Mouse (Mus musculus): ENCODE results near the gene Kmt5c. TPM values are rescaled to one million over a fixed set of nuclear protein-coding genes. Genes with fewer than 3 reads are reported as not detected.
"Not testable (repeated sequence)": the region's sequence is repeated elsewhere in the genome, so short reads cannot be mapped to it uniquely, and the experiment has no call there.

Kmt5c gene
- polyA plus RNA-seq, 1 experiment from 2014 or later: 98.5 TPM

- WGBS: 7% methylated on average over 20 of the region's 20 CpGs
Measured at GRCm38 (mm10) chr7:4777851-4778637, 38.1 kb downstream of the Kmt5c start.

GRCm38 (mm10) chr7:4779921-4780320, 40.0 kb downstream of the Kmt5c start:
- ATAC-seq (ENCODE audit: low FRiP score, low read depth): no peak
- Histone ChIP-seq H3K27ac (no peak overlapping the region), H3K9ac (no peak overlapping the region), H3K9me3 (no peaks in the 10 kb centered on the region), H3K4me1 (peaks cover 14% of the 10 kb centered on the region), H3K4me3 (no peak overlapping the region), H3K4me2 (replicated peaks) (no peak overlapping the region), H3K36me3 (no peaks in the 10 kb centered on the region), H3K27me3 (replicated peaks) (peaks cover 54% of the 10 kb centered on the region)
- 50% methylated on average over 5 of the region's 5 CpGs for WGBS

More at GRCm38 (mm10) chr7:4777851-4778637, 38.1 kb downstream of the Kmt5c start:
- Histone ChIP-seq H3K27ac (no peak overlapping the region), H3K27me3 (replicated peaks) (peaks cover 61% of the 10 kb centered on the region), H3K36me3 (no peaks in the 10 kb centered on the region), H3K4me3 (peak overlapping the region; percentile 11; the same call in 1 of the 2 replicates), H3K9ac (peak overlapping the region; percentile 27; the same call in 1 of the 2 replicates), H3K9me3 (no peaks in the 10 kb centered on the region), H3K4me1 (peaks cover 14% of the 10 kb centered on the region), H3K4me2 (replicated peaks) (peak overlapping the region; percentile 57)
- peak; percentile 1; the same call in 1 of the 2 replicates for ATAC-seq (ENCODE audit: low FRiP score, low read depth)

GRCm38 (mm10) chr7:4782130-4782529, 42.2 kb downstream of the Kmt5c start:
- no peak overlapping the region for H3K9ac ChIP-seq
- peaks cover 32% of the 10 kb centered on the region for H3K27me3 ChIP-seq (replicated peaks)
- H3K27ac ChIP-seq: no peak overlapping the region
- 59% methylated on average over 3 of the region's 3 CpGs for WGBS
- no peak overlapping the region for H3K4me3 ChIP-seq
- ATAC-seq (ENCODE audit: low FRiP score, low read depth): no peak
- H3K4me1 ChIP-seq: peaks cover 9% of the 10 kb centered on the region
- no peaks in the 10 kb centered on the region for H3K9me3 ChIP-seq
- H3K4me2 ChIP-seq (replicated peaks): no peak overlapping the region
- no peaks in the 10 kb centered on the region for H3K36me3 ChIP-seq

DNA sequence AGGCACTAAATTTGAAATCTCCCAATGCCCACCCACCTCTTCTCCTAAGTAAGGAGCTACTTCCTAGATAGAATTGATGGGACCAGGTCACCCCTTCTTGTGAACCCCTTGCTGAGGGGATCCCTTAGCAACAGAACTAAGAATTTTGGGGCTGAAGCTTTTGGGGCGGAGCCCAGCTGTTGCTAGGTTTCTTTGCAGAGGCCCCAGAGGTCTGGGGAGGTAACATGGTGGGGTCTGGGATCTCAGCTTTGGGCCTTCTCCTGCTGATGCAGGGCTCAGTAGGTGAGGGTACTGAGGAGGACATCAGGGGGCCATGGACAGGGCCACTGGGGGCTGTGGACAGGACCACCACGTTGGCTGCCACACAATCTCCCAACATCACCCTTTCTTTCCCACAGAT, 42.8 kb downstream of the Kmt5c start, which contains the start of the genes Il11 and Tmem190:
Gene Il11, minus strand, starts transcription at position 101 of the 400 bp plus-strand sequence.
Gene Tmem190, plus strand, starts transcription at position 179 of the 400 bp plus-strand sequence.
- Histone ChIP-seq H3K27ac (no peak within 1 kb of the TSS), H3K27me3 (replicated peaks) (peaks cover 26% of the 10 kb centered on the region), H3K9ac (no peak within 1 kb of the TSS), H3K4me3 (no peak within 1 kb of the TSS), H3K36me3 (no peaks in the 10 kb centered on the region), H3K4me1 (peaks cover 3% of the 10 kb centered on the region), H3K9me3 (no peaks in the 10 kb centered on the region), H3K4me2 (replicated peaks) (no peak within 1 kb of the TSS)
- no peak for ATAC-seq (ENCODE audit: low FRiP score, low read depth)
- 82% methylated on average over 2 of the region's 2 CpGs for WGBS

DNA sequence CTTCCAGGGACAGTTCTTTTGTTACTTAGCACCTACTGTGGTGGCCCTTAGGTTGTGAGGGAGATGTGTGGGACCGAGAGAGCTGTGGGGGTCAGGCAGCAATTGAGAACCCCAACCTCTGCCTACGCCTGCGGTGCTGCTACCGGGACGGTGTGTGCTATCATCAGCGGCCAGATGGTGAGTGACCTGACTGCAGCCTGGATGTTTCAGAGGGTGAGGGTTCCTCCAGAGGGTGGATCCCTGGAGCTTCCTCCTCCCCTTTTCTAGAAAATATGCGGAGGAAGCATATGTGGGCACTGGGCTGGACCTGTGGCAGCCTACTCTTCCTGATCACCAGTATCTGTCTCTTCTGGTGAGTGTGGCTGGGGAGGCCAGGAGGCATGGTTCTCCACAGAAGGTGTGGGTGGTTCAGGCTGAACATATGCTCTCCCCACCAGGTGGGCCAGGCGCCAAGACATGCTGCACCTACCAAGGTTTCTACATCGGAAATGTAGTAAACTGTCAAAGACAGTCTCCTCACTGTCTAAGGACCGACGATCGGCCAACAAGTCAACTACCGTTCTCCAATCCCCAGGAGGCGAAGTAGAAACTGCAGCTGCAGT, 43.9 kb downstream of the Kmt5c start:
- H3K27ac ChIP-seq: no peak overlapping the region
- H3K36me3 ChIP-seq: no peaks in the 10 kb centered on the region
- H3K9me3 ChIP-seq: no peaks in the 10 kb centered on the region
- no peak overlapping the region for H3K4me3 ChIP-seq
- peaks cover 16% of the 10 kb centered on the region for H3K27me3 ChIP-seq (replicated peaks)
- H3K4me2 ChIP-seq (replicated peaks): no peak overlapping the region
- ATAC-seq (ENCODE audit: low FRiP score, low read depth): no peak
- H3K4me1 ChIP-seq: peaks cover 6% of the 10 kb centered on the region; the same call in 1 of the 2 replicates
- WGBS: 84% methylated on average over 14 of the region's 14 CpGs
- H3K9ac ChIP-seq: no peak overlapping the region

DNA sequence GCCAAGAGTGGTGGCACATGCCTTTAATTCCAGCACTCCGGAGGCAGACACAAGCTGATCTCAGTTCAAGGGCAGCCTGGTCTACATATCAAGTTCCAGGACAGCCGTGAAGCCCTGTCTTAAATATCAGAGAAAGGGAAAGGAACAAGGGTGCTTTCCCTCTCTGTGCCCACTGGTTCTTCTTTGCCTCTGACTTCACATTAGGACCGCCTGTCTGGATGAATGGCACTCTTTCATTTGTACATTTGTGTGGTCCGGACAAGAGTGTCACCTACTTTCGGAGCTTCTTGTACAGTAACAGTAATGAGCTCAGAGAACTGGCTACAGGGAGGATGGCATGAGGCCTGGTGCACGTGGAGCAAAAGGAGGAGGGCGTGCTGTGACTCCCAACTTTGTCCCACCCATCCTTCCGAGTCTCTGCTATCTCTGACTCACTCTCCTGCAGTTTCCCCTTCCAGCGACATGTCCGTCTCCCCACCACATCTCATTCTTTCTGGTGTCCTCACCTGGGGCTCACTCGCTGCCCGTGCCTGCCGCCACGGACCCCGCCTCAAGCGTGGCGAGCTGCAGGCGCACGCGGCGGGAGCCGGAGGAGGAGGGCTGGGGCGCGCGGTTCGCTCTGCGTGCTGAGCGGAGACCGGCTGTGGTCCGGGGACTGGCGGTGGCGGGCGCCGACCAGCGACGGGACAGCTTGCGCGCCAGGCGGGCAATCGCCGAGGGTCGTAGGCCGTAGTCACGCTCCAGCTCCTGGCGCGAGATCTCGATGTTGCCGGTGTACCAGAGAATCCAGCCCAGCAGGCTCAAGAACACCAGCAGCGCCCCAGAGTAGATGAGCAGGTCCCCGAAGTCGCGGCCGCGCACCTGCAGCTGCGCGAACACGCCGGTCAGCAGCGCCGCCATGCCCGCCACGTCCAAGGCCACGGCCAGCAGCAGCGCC, 48.9 kb downstream of the Kmt5c start:
- Histone ChIP-seq H3K4me2 (replicated peaks) (peak overlapping the region; percentile 89), H3K36me3 (peaks cover 1% of the 10 kb centered on the region; the same call in 1 of the 2 replicates), H3K4me1 (peaks cover 9% of the 10 kb centered on the region), H3K9ac (peak overlapping the region; percentile 72), H3K27ac (no peak overlapping the region), H3K27me3 (replicated peaks) (peaks cover 7% of the 10 kb centered on the region; the same call in 1 of the 2 replicates), H3K4me3 (peak overlapping the region; percentile 54), H3K9me3 (no peaks in the 10 kb centered on the region)
- peak; percentile 27 for ATAC-seq (ENCODE audit: low FRiP score, low read depth)
- WGBS: 2% methylated on average over 64 of the region's 64 CpGs

GRCm38 (mm10) chr7:4789436-4789935, 49.6 kb downstream of the Kmt5c start, which contains the start of gene Tmem238:
Gene Tmem238, minus strand, starts transcription at chr7:4789656.
- H3K4me3 ChIP-seq: peak within 1 kb of the TSS; percentile 54
- no peak; the same call in 1 of the 2 replicates for ATAC-seq (ENCODE audit: low FRiP score, low read depth)
- H3K4me2 ChIP-seq (replicated peaks): peak within 1 kb of the TSS; percentile 89
- peaks cover 9% of the 10 kb centered on the region for H3K36me3 ChIP-seq
- H3K9me3 ChIP-seq: no peaks in the 10 kb centered on the region
- 8% methylated on average over 40 of the region's 40 CpGs for WGBS
- peak within 1 kb of the TSS; percentile 72 for H3K9ac ChIP-seq
- peaks cover 16% of the 10 kb centered on the region for H3K4me1 ChIP-seq
- peaks cover 7% of the 10 kb centered on the region; the same call in 1 of the 2 replicates for H3K27me3 ChIP-seq (replicated peaks)
- H3K27ac ChIP-seq: no peak within 1 kb of the TSS

DNA sequence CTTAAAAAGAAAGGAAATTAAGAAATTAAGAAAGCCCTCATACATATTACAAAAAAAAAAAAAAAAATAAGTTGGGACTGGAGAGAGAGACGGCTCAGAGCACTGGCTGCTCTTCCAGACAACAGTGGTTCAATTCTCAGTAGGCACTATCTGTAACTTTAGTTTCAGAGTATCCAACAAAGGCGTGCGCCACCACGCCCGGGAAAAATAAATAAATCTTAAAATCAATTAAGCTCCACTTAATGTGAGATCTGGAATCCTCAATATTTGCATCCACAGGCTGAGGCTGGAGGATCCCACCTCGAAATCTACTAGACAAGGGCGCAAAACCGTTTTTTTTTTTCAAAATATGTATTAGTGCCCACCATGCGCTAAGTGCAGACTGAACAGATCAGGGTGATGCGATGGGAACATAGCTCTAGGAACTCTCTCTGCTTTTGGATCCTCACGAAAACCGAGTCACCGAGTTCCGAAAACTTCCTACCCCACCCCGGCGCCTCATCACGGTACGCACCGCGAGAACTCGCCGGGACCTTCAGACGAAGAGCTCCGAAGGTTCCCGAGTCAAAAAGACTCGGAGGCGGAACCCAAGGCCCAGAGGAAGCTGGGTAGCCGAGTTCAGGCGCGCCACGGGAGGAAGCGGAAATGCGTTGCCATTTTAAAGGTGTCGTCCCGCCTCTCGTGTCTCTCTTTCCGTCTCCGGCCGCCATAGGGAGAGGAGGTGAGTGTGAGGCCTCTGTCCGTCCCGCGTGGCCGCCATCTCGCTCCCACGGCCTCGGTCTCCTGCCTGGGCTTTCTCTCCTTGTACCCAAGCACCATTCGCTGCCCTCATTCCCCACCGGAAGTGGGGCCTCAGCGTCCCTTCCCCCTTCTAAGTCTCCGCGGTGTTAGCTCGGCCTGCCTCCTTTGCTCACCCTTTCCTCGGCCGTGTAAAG, 52.6 kb downstream of the Kmt5c start, which contains the start of gene Rpl28:
Gene Rpl28, plus strand, starts transcription at position 597 of the 935 bp plus-strand sequence.
- ATAC-seq (ENCODE audit: low FRiP score, low read depth): peak; percentile 88
- Histone ChIP-seq H3K4me2 (replicated peaks) (peak within 1 kb of the TSS; percentile 85), H3K36me3 (peaks cover 36% of the 10 kb centered on the region), H3K27ac (peak within 1 kb of the TSS; percentile 72), H3K9ac (peak within 1 kb of the TSS; percentile 97), H3K9me3 (no peaks in the 10 kb centered on the region), H3K4me3 (peak within 1 kb of the TSS; percentile 88), H3K27me3 (replicated peaks) (peaks cover 7% of the 10 kb centered on the region; the same call in 1 of the 2 replicates), H3K4me1 (peaks cover 20% of the 10 kb centered on the region)
- 2% methylated on average over 50 of the region's 54 CpGs for WGBS

DNA sequence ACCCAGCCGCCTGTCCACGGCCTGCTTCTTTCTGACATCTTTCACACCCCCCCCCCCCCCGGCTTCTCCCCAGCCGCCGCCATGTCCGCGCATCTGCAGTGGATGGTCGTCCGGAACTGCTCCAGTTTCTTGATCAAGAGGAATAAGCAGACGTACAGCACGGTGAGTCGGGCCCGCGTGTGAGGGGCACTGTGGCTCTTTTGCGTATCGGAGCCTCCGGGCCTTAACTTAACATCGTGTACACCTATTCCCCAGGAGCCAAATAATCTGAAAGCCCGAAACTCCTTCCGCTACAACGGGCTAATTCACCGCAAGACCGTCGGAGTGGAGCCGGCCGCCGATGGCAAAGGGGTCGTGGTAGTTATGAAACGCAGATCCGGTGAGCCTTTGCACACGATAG, 53.3 kb downstream of the Kmt5c start:
- peak; percentile 6 for ATAC-seq (ENCODE audit: low FRiP score, low read depth)
- peak overlapping the region; percentile 72; the same call in 1 of the 2 replicates for H3K27ac ChIP-seq
- H3K4me3 ChIP-seq: peak overlapping the region; percentile 88
- peak overlapping the region; percentile 85 for H3K4me2 ChIP-seq (replicated peaks)
- not testable (repeated sequence) for H3K9me3 ChIP-seq; H3K27me3 ChIP-seq (replicated peaks)
- H3K4me1 ChIP-seq: peaks cover 19% of the 10 kb centered on the region
- H3K9ac ChIP-seq: peak overlapping the region; percentile 97
- H3K36me3 ChIP-seq: peaks cover 38% of the 10 kb centered on the region
- WGBS: 1% methylated on average over 31 of the region's 31 CpGs

GRCm38 (mm10) chr7:4793674-4794073, 53.8 kb downstream of the Kmt5c start:
- Histone ChIP-seq H3K4me3 (peak overlapping the region; percentile 88), H3K27ac (no peak overlapping the region), H3K9me3 (no peaks in the 10 kb centered on the region), H3K4me2 (replicated peaks) (peak overlapping the region; percentile 85), H3K27me3 (replicated peaks) (peaks cover 7% of the 10 kb centered on the region; the same call in 1 of the 2 replicates), H3K4me1 (peaks cover 15% of the 10 kb centered on the region), H3K9ac (peak overlapping the region; percentile 97), H3K36me3 (peaks cover 38% of the 10 kb centered on the region)
- ATAC-seq (ENCODE audit: low FRiP score, low read depth): no peak
- 44% methylated on average over 4 of the region's 4 CpGs for WGBS
